Mouse (Mus musculus) liver, embryonic 14.5 days (tissue): ENCODE measurements around the gene Trappc10. TPM values are rescaled to one million over a fixed set of nuclear protein-coding genes. Genes with fewer than 3 reads are reported as not detected.

Experiments
- ATAC-seq: fragments of 200-750 bp; cut with Nextera tagmentation; 2 replicates; pipeline ENCODE4 v1.8.0; 2017; ENCODE audit warnings: moderate number of reproducible peaks, mild to moderate bottlenecking, moderate library complexity; ENCODE audit not compliant: insufficient read depth
- DNase-seq, 3 experiments: peaks; one replicate each; pipeline ENCODE4 v3.0.0-alpha.2; 2012 to 2013; ENCODE audit warnings: low read depth in 3 of 3, low spot score in 3 of 3
- H3K27ac ChIP-seq: fragments of 300-500 bp; sonication (generic); 2 replicates; pipeline ENCODE4 v1.5.1; 2014; ENCODE audit warnings: moderate library complexity, mild to moderate bottlenecking, control low read depth, inconsistent platforms
- H3K27me3 ChIP-seq: fragments of 300-500 bp; sonication (generic); 2 replicates; pipeline ENCODE4 v1.6.1; 2014; ENCODE audit warnings: mild to moderate bottlenecking, low read length, moderate library complexity; ENCODE audit not compliant: control insufficient read depth, insufficient read depth
- H3K36me3 ChIP-seq: fragments of 300-500 bp; sonication (generic); replicated peaks from 2 replicates; pipeline ENCODE4 v1.6.1; 2014; ENCODE audit warnings: low read depth; ENCODE audit not compliant: control insufficient read depth, insufficient read depth
- H3K4me1 ChIP-seq, 2 experiments: fragments of 200-500 bp in 1 of 2; fragments of 300-500 bp in 1 of 2; sonication (generic) in 1 of 2; replicated peaks; 2 replicates each; pipeline ENCODE4 v1.6.1; 2012 to 2014; ENCODE audit warnings: antibody characterized with exemption in 1 of 2, inconsistent platforms in 1 of 2, low read length in 1 of 2; ENCODE audit not compliant: control insufficient read depth in 2 of 2, insufficient read depth in 2 of 2
- H3K4me2 ChIP-seq: fragments of 300-500 bp; sonication (generic); 2 replicates; pipeline ENCODE4 v1.6.1; 2014; ENCODE audit warnings: low read depth, mild to moderate bottlenecking, control low read depth, moderate library complexity
- H3K4me3 ChIP-seq, 2 experiments: fragments of 200-500 bp in 1 of 2; fragments of 300-500 bp in 1 of 2; sonication (generic) in 1 of 2; 2 replicates each; pipeline ENCODE4 v1.5.1; 2012 to 2014; ENCODE audit warnings: low read depth in 2 of 2, low read length in 2 of 2, mild to moderate bottlenecking in 2 of 2, control low read depth in 1 of 2, inconsistent platforms in 1 of 2, moderate library complexity in 1 of 2; ENCODE audit not compliant: insufficient read depth in 1 of 2
- H3K9ac ChIP-seq: fragments of 300-500 bp; sonication (generic); replicated peaks from 2 replicates; pipeline ENCODE4 v1.6.1; 2014; ENCODE audit warnings: mild to moderate bottlenecking, control low read depth, moderate library complexity
- H3K9me3 ChIP-seq: fragments of 300-500 bp; sonication (generic); 2 replicates; pipeline ENCODE4 v1.6.1; 2016; ENCODE audit warnings: low read length, mixed read lengths; ENCODE audit not compliant: control insufficient read depth
- CTCF ChIP-seq: IDR thresholded peaks from 2 replicates; pipeline ENCODE4 v1.5.1; 2016; ENCODE audit warnings: antibody characterized with exemption, low read depth, control low read depth
- EP300 ChIP-seq: IDR thresholded peaks from 2 replicates; pipeline ENCODE4 v1.6.1; 2016; ENCODE audit warnings: antibody characterized with exemption, low read depth
- WGBS: fragments of 180-500 bp; shearing (Covaris S2); extraction: QIAGEN DNeasy Blood & Tissue Kit; methylation state at CpG from one replicate; pipeline ENCODE4 v1.1.7; 2014; ENCODE audit not compliant: insufficient replicate concordance; 5-methylcytosine and 5-hydroxymethylcytosine counted together
- polyA plus RNA-seq, 2 experiments: library from polyadenylated mRNA; depleted of rRNA in 1 of 2; stranded (reverse) in 1 of 2; unstranded in 1 of 2; fragments of >200 nt; fragmentation: Nextera tagmentation in 1 of 2; extraction: Ambion mirVana in 1 of 2; gene quantifications; 2 replicates each; pipeline versions ENCODE4 v1.2.1 to v1.2.3; 2012 to 2014

Trappc10 gene
- polyA plus RNA-seq, 2 experiments, result 15.8 to 19.8 TPM

- WGBS, result 24% methylated on average over 4 of the region's 4 CpGs
- Histone ChIP-seq H3K4me1 (peaks cover 36 to 41% of the 10 kb centered on the region in 2 experiments), H3K9ac (no peak overlapping the region), H3K4me3 (no peak overlapping the region), H3K9me3 (no peaks in the 10 kb centered on the region), H3K27ac (peak overlapping the region; percentile 53), H3K27me3 (no peaks in the 10 kb centered on the region), H3K36me3 (peaks cover 2% of the 10 kb centered on the region; the same call in 1 of the 2 replicates), H3K4me2 (no peak overlapping the region)
- no peak for ATAC-seq
- TF ChIP-seq EP300 (no peak), CTCF (no peak)
- peak in 1 of 3 experiments; percentile 59 for DNase-seq
These were observed 2.3 kb upstream of the Trappc10 start for GRCm38 (mm10) chr10:78246725-78247124.

- 16% methylated on average over 7 of the region's 7 CpGs for WGBS
- H3K4me2 ChIP-seq, result peak overlapping the region; percentile 97
- H3K4me1 ChIP-seq, result peaks cover 38 to 43% of the 10 kb centered on the region in 2 experiments
- no peak for TF ChIP-seq EP300
- no peak for TF ChIP-seq CTCF
- ATAC-seq, result peak; percentile 2; the same call in 1 of the 2 replicates
- H3K27ac ChIP-seq, result peak overlapping the region; percentile 84
- H3K9ac ChIP-seq, result peak overlapping the region; percentile 88
- peaks cover 2% of the 10 kb centered on the region; the same call in 1 of the 2 replicates for H3K36me3 ChIP-seq
- H3K27me3 ChIP-seq, result no peaks in the 10 kb centered on the region
- DNase-seq, result peak in 1 of 3 experiments; percentile 24
- no peaks in the 10 kb centered on the region for H3K9me3 ChIP-seq
- H3K4me3 ChIP-seq, result peak overlapping the region; percentile 84 to 92
These were observed 745 bp upstream of the Trappc10 start for GRCm38 (mm10) chr10:78245225-78245547.

DNA sequence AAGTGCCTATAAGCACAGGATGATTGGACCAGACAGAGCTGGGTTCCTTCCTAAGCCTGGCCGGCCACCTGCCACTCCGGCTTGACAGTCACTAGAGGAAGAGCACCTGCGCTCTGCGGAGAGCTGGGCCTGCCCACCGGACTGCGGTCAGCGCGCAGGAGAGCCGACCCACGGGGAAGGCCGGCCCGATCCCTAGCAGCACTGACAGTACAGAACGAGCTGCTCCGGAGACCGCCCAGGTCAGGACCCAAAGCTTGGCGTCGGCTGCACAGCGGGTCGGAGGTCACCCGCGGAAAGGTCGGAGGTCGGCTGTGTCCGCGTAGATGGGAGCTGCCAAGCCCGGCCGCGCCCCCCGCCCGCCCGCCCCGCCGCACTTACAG, 393 bp downstream of the Trappc10 start:
- Histone ChIP-seq H3K4me3 (peak overlapping the region; percentile 84 to 92), H3K27ac (peak overlapping the region; percentile 28), H3K36me3 (peaks cover 6% of the 10 kb centered on the region; the same call in 1 of the 2 replicates), H3K27me3 (no peaks in the 10 kb centered on the region), H3K9ac (peak overlapping the region; percentile 88), H3K9me3 (no peaks in the 10 kb centered on the region), H3K4me1 (peaks cover 39 to 48% of the 10 kb centered on the region in 2 experiments), H3K4me2 (peak overlapping the region; percentile 97)
- peak; percentile 59 for ATAC-seq
- no peak for TF ChIP-seq EP300
- TF ChIP-seq CTCF, result no peak
- peak in 1 of 3 experiments; percentile 24 for DNase-seq
- WGBS, result under 1% methylated on average over 32 of the region's 33 CpGs

DNA sequence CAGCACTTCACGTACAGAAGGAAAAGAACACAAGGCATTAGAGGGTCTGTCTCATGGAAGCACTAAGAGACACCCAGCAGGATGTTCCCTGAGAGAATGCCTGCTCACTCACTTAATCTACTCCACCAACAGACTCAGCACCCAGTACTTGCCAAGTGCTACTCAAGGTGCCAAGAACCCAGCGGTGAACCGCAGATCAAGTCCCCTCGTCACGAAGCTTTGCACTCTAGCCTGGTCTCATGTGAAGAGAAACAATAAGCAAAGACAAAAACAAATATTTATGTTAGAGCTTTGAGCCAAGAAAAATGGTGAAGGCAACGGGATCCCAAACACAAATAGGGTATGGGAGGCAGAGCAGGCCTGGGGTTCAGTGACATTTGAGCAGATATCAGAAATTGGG, 5.5 kb downstream of the Trappc10 start:
- DNase-seq (no peak), ATAC-seq (no peak)
- Histone ChIP-seq H3K4me1 (peaks cover 55 to 60% of the 10 kb centered on the region in 2 experiments), H3K9me3 (no peaks in the 10 kb centered on the region), H3K27ac (peak overlapping the region; percentile 34), H3K36me3 (peaks cover 10% of the 10 kb centered on the region), H3K4me2 (no peak overlapping the region), H3K4me3 (no peak overlapping the region), H3K9ac (no peak overlapping the region; the same call in 1 of the 2 replicates), H3K27me3 (no peaks in the 10 kb centered on the region)
- WGBS, result 86% methylated on average over 6 of the region's 6 CpGs
- TF ChIP-seq EP300 (no peak), CTCF (no peak)

DNA sequence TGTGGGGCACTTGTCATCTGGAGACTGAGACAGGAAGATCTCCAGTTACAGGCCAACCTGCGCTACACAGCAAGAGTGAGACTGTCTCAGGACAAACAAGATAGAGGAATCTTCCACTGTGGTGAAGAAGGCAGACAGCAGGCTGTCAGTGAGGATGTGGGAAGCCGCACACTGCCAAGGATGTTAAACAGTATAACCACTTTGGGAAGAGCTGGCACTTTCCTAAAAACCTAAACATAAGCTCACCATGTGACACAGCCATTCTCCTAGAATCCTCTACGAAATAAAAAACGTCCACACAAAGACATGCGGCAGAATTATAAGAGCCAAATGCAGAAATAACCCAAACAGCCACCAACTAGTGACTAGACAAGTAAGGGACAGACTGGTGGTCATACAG, 6.1 kb downstream of the Trappc10 start:
- DNase-seq, result no peak
- Histone ChIP-seq H3K27me3 (no peaks in the 10 kb centered on the region), H3K9ac (no peak overlapping the region; the same call in none of the 2 replicates), H3K4me2 (no peak overlapping the region; the same call in 1 of the 2 replicates), H3K36me3 (peaks cover 10% of the 10 kb centered on the region), H3K4me3 (no peak overlapping the region), H3K9me3 (no peaks in the 10 kb centered on the region), H3K27ac (peak overlapping the region; percentile 34), H3K4me1 (peaks cover 51 to 59% of the 10 kb centered on the region in 2 experiments)
- TF ChIP-seq EP300 (no peak), CTCF (no peak)
- 81% methylated on average over 5 of the region's 5 CpGs for WGBS
- no peak for ATAC-seq
